Mouse (Mus musculus) E14TG2a.4 (cell line): ENCODE results near the gene Ankrd63.

ENCODE experiments used
- CTCF ChIP-seq: conservative IDR thresholded peaks from 2 replicates; pipeline ENCODE4 v1.5.1; 2014; ENCODE audit warnings: low read length
- NANOG ChIP-seq: IDR thresholded peaks from 2 replicates; pipeline ENCODE4 v1.6.1; 2014; ENCODE audit warnings: borderline replicate concordance, low read length, mixed read lengths
- POU5F1 ChIP-seq: IDR thresholded peaks from 2 replicates; pipeline ENCODE4 v1.6.1; 2014; ENCODE audit warnings: low read length, borderline replicate concordance

DNA sequence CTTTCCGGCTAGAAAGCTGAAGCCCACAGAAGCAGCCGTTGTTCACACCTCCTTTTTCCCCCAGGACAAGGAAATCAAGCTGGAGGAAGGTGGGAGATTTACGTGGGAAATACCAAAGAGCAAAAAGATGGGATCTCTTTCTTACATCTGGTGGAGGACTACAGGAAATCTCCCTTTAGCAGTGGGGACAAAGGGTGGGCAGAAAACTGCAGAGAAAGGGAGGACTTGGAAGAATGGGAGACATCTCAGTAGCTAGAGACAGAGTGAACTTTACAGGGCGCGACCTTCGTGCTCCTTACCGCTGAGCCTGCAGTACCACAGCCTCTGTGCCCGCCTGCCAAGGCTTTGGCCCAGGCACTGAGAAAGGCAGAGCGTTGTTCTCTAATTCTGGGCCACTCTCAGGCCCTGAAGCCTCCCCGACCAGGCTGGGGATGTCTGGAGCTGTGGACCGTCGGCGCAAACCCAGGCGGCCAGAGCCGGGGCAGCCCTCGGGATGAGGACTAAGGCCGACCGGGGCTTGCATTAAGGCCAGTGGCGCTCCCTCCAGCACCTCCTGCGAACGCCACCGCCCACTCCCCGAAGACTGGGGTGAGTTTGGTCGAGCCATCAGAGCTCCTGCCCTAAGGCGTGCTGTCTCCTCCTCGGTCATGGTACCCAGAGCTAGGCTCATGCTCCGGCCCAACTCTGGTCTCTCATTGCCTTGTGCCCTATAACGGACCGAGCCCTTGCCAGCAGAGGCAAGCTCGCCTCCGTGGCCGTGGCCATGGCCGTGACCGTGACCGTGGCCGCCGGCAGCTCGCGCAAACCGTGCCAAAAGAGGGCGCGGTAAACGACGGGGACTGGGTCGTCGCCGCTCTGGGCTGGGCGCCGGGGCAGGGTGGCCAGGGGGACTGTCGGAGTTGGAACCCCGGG is 1.5 kb downstream of the Ankrd63 start:
- TF ChIP-seq CTCF (no peak), NANOG (no peak), POU5F1 (no peak)
